Mouse (Mus musculus) MEL (cell line): ENCODE measurements around the gene Tyro3.

Source experiments
- MAZ ChIP-seq: IDR thresholded peaks from 2 replicates; pipeline ENCODE4 v1.6.1; 2012; ENCODE audit warnings: low read depth, mild to moderate bottlenecking, inconsistent platforms, low read length, improper control_type of control experiment
- TBP ChIP-seq: IDR thresholded peaks from 2 replicates; pipeline ENCODE4 v1.8.0; 2011; ENCODE audit warnings: low read depth, low read length, improper control_type of control experiment

DNA sequence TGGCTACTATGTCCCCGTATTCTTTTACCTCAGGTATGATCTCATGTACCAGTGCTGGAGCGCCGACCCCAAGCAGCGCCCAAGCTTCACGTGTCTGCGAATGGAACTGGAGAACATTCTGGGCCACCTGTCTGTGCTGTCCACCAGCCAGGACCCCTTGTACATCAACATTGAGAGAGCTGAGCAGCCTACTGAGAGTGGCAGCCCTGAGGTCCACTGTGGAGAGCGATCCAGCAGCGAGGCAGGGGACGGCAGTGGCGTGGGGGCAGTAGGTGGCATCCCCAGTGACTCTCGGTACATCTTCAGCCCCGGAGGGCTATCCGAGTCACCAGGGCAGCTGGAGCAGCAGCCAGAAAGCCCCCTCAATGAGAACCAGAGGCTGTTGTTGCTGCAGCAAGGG lies 19.1 kb downstream of the Tyro3 start:
- TF ChIP-seq MAZ: no peak
- no peak for TF ChIP-seq TBP
